Mouse (Mus musculus): ENCODE results near the gene Gna12.

The Gna12 gene

GRCm38 (mm10) chr5:140750925-140751324 is 79.3 kb downstream of the Gna12 start:
- peak; percentile 73 for DNase-seq

- DNase-seq, result peak; percentile 73
These were observed 81.0 kb downstream of the Gna12 start for GRCm38 (mm10) chr5:140749062-140749875.

- DNase-seq, result no peak
These were observed 81.8 kb downstream of the Gna12 start for GRCm38 (mm10) chr5:140748425-140748824.

GRCm38 (mm10) chr5:140743706-140744131 is 86.5 kb downstream of the Gna12 start:
- DNase-seq, result no peak

- DNase-seq, result no peak
These were observed 88.4 kb downstream of the Gna12 start for GRCm38 (mm10) chr5:140741877-140742276.

- DNase-seq, result no peak
These were observed 89.2 kb downstream of the Gna12 start for GRCm38 (mm10) chr5:140741040-140741439.

GRCm38 (mm10) chr5:140739813-140740212 is 90.4 kb downstream of the Gna12 start:
- no peak for DNase-seq

GRCm38 (mm10) chr5:140736166-140736565 is 94.1 kb downstream of the Gna12 start:
- DNase-seq, result no peak

GRCm38 (mm10) chr5:140735297-140735696 is 94.9 kb downstream of the Gna12 start:
- no peak for DNase-seq

- DNase-seq, result no peak
These were observed 96.9 kb downstream of the Gna12 start for GRCm38 (mm10) chr5:140733336-140733735.

GRCm38 (mm10) chr5:140732195-140732594 is 98.0 kb downstream of the Gna12 start:
- no peak for DNase-seq

GRCm38 (mm10) chr5:140731040-140731797 is 99.0 kb downstream of the Gna12 start:
- no peak for DNase-seq

GRCm38 (mm10) chr5:140726946-140727740 is 103.1 kb downstream of the Gna12 start:
- DNase-seq, result no peak

- peak; percentile 68 for DNase-seq
These were observed 104.0 kb downstream of the Gna12 start for GRCm38 (mm10) chr5:140726062-140726839.

GRCm38 (mm10) chr5:140723822-140724221 is 106.4 kb downstream of the Gna12 start, which contains the start of gene Amz1:
TSS of gene Amz1 (plus strand) at chr5:140724127.
- DNase-seq, result peak; percentile 78

GRCm38 (mm10) chr5:140722121-140722520 is 108.1 kb downstream of the Gna12 start:
- DNase-seq, result no peak

- no peak for DNase-seq
These were observed 109.5 kb downstream of the Gna12 start for GRCm38 (mm10) chr5:140720773-140721172.

GRCm38 (mm10) chr5:140711040-140711439 is 119.2 kb downstream of the Gna12 start:
- DNase-seq, result no peak

- no peak for DNase-seq
These were observed 119.9 kb downstream of the Gna12 start for GRCm38 (mm10) chr5:140710315-140710714.

Measured in right cerebral cortex, postnatal 14 days (tissue).